Mouse (Mus musculus): ENCODE results near the gene Trim47.

DNA sequence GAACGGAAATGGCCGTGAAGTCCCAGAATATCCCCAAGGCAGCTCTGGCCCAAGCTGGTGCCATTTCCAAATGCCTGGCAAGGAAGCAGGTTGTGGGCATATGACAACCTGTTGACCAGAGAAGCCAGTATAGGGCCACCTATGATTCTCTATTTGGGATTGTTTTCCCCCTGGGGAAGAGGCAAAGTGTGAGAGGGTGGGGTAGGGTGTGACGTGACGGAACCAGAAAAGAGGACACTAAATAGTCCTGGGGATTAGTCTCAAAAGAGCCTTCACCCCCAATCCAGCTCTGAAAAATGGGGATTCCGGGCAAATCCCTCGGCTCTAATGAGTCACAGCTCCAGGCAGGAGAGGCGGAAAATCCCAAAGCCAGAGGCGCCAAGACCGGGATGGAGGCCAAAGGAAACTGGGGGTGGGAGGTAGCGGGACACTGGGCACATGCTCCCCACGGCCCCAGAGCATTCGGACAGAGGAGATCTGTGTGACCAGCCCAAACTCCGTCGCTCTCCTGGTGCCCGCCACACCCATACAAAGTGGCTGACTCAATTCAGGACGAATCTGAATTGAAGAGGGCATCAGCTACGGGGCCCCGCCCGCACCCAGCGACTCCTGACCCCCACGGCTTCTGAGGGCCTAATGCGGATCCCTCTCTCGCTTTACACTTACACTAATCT, 18.4 kb downstream of the Trim47 start:
- TF ChIP-seq TAL1 (IDR thresholded peaks at IDR 0.05; ENCODE audit: low read length): no peak
- no peak for TF ChIP-seq GATA1 (IDR thresholded peaks at IDR 0.05; ENCODE audit: low read length)
